Mouse (Mus musculus): Measurements from ENCODE around the gene Slc28a2. TPM values are rescaled to one million over a fixed set of nuclear protein-coding genes. Genes with fewer than 3 reads are reported as not detected.
"Not testable (repeated sequence)": the region's sequence is repeated elsewhere in the genome, so short reads cannot be mapped to it uniquely, and the experiment has no call there.

Slc28a2 gene
- polyA plus RNA-seq, 1 experiment from 2014 or later, result 67.7 TPM

DNA sequence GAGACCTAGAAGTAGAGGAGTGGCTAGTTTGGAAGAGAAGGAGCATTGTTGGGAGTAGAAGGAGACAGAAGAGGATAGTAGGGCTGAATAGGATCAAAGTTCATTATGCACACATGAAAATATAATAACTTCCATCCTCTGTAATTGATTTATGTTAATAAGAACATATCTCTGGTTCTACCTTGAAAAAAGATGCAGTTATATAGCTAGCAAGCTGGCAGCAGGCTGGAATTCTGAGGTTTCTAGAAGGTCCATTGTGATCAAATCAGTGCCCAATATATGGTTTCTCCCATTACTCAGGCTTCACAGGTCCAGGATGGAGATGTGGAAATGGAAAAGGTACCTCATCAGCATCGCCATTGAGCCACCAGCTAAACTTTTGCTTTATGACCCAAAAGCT is 58.4 kb downstream of the Slc28a2 start, which contains the start of gene Gm14085:
Gene Gm14085, plus strand, starts transcription at position 301 of the 400 bp plus-strand sequence.
- H3K4me1 ChIP-seq (replicated peaks; ENCODE audit: control insufficient read depth, insufficient read depth, low read length), result no peaks in the 10 kb centered on the region
- 98% methylated on average over 1 of the region's 1 CpGs for WGBS
- no peaks in the 10 kb centered on the region for H3K9me3 ChIP-seq (ENCODE audit: control insufficient read depth)
- H3K27me3 ChIP-seq (replicated peaks; ENCODE audit: control insufficient read depth, insufficient read depth, low read length), result no peaks in the 10 kb centered on the region
- H3K4me3 ChIP-seq (ENCODE audit: low read depth, low read length), result no peak within 1 kb of the TSS
- H3K27ac ChIP-seq (ENCODE audit: low read depth, low read length), result no peak within 1 kb of the TSS
- no peak for ATAC-seq
- H3K4me2 ChIP-seq (replicated peaks; ENCODE audit: low read depth), result no peak within 1 kb of the TSS
- no peak for TF ChIP-seq CTCF (IDR thresholded peaks at IDR 0.05; ENCODE audit: low read depth)
- no peaks in the 10 kb centered on the region for H3K36me3 ChIP-seq (ENCODE audit: control insufficient read depth, insufficient read depth)
- H3K9ac ChIP-seq (ENCODE audit: low read depth, low read length), result no peak within 1 kb of the TSS

- H3K9me3 ChIP-seq (ENCODE audit: control insufficient read depth); H3K4me3 ChIP-seq (ENCODE audit: low read depth, low read length); H3K9ac ChIP-seq (ENCODE audit: low read depth, low read length); H3K27me3 ChIP-seq (replicated peaks; ENCODE audit: control insufficient read depth, insufficient read depth, low read length); ATAC-seq; H3K27ac ChIP-seq (ENCODE audit: low read depth, low read length); H3K4me1 ChIP-seq (replicated peaks; ENCODE audit: control insufficient read depth, insufficient read depth, low read length); H3K36me3 ChIP-seq (ENCODE audit: control insufficient read depth, insufficient read depth); H3K4me2 ChIP-seq (replicated peaks; ENCODE audit: low read depth): not testable (repeated sequence)
- 13% methylated on average over 1 of the region's 3 CpGs for WGBS
These were observed 59.4 kb downstream of the Slc28a2 start for GRCm38 (mm10) chr2:122485654-122486053.

DNA sequence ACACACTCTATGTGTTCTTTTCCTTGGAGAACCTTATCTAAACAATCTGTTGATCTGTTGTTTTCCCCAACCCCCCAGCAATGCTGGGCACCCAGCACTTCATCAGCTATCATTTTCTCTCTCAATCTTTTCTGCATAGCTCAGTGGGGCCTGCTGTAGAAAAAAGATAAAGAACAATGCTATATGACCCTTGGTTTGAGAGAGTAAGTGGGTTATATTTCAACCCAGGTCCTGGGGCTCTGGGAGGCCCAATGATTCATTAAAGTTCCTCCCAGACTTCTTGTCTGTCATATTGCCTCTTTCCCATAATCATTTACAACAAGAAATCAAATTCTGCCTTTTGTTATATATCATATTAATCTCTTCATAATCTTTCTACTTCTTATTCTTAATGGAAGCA is 59.8 kb downstream of the Slc28a2 start:
- not testable (repeated sequence) for H3K27me3 ChIP-seq (replicated peaks; ENCODE audit: control insufficient read depth, insufficient read depth, low read length); H3K9ac ChIP-seq (ENCODE audit: low read depth, low read length); H3K4me1 ChIP-seq (replicated peaks; ENCODE audit: control insufficient read depth, insufficient read depth, low read length); H3K4me2 ChIP-seq (replicated peaks; ENCODE audit: low read depth); H3K27ac ChIP-seq (ENCODE audit: low read depth, low read length); H3K9me3 ChIP-seq (ENCODE audit: control insufficient read depth); H3K36me3 ChIP-seq (ENCODE audit: control insufficient read depth, insufficient read depth); H3K4me3 ChIP-seq (ENCODE audit: low read depth, low read length); ATAC-seq

DNA sequence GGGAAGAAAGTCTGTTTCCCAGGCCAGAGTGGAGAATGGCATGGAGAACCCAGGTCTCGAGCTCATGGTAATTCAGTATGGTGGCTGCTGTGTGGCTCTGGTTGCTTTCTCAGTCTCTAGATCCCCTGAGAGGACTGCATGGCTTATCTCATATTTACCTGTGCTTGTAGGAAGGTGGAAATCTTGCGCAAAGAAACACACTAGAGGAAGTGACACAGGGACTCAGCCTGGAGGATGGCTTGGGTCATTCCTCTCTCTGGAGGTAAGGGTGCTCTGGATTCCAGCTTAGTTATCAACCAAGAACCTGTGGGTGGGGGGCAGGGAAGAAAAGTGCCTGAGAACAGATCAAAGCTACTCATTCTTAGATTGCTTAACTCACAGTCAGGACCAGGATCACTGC is 60.4 kb downstream of the Slc28a2 start:
- ATAC-seq, result no peak
- no peak overlapping the region for H3K4me3 ChIP-seq (ENCODE audit: low read depth, low read length)
- H3K4me2 ChIP-seq (replicated peaks; ENCODE audit: low read depth), result no peak overlapping the region
- no peaks in the 10 kb centered on the region for H3K4me1 ChIP-seq (replicated peaks; ENCODE audit: control insufficient read depth, insufficient read depth, low read length)
- H3K36me3 ChIP-seq (ENCODE audit: control insufficient read depth, insufficient read depth), result no peaks in the 10 kb centered on the region
- no peak overlapping the region for H3K9ac ChIP-seq (ENCODE audit: low read depth, low read length)
- H3K9me3 ChIP-seq (ENCODE audit: control insufficient read depth), result no peaks in the 10 kb centered on the region
- no peak for TF ChIP-seq CTCF (IDR thresholded peaks at IDR 0.05; ENCODE audit: low read depth)
- 48% methylated on average over 2 of the region's 2 CpGs for WGBS
- H3K27ac ChIP-seq (ENCODE audit: low read depth, low read length), result no peak overlapping the region
- no peaks in the 10 kb centered on the region for H3K27me3 ChIP-seq (replicated peaks; ENCODE audit: control insufficient read depth, insufficient read depth, low read length)

Other genes with a start within 250 kb of the Slc28a2 start
- 0.04 and 0.05 TPM in 2 replicates for gene Patl2, start 240.3 kb upstream of the Slc28a2 start, polyA plus RNA-seq (2015; fragmentation: Nextera tagmentation; extraction: Ambion mirVana)
- gene Terb2, start 240.2 kb upstream of the Slc28a2 start, polyA plus RNA-seq (2015; fragmentation: Nextera tagmentation; extraction: Ambion mirVana), result not detected in 2 replicates
- 136 and 172 TPM in 2 replicates for gene Sord, start 191.7 kb upstream of the Slc28a2 start, polyA plus RNA-seq (2015; fragmentation: Nextera tagmentation; extraction: Ambion mirVana)
- gene Duox2, start 128.0 kb upstream of the Slc28a2 start, polyA plus RNA-seq (2015; fragmentation: Nextera tagmentation; extraction: Ambion mirVana), result 0.17 and 0.38 TPM in 2 replicates
- 0.83 and 1.5 TPM in 2 replicates for gene Duoxa2, start 127.6 kb upstream of the Slc28a2 start, polyA plus RNA-seq (2015; fragmentation: Nextera tagmentation; extraction: Ambion mirVana)
- gene Duoxa1, start 112.7 kb upstream of the Slc28a2 start, polyA plus RNA-seq (2015; fragmentation: Nextera tagmentation; extraction: Ambion mirVana), result not detected in 2 replicates
- gene Duox1, start 110.8 kb upstream of the Slc28a2 start, polyA plus RNA-seq (2015; fragmentation: Nextera tagmentation; extraction: Ambion mirVana), result 0.07 TPM in 1 of 2 replicates, not detected in the other
- 1.8 and 2.0 TPM in 2 replicates for gene Shf, start 57.3 kb upstream of the Slc28a2 start, polyA plus RNA-seq (2015; fragmentation: Nextera tagmentation; extraction: Ambion mirVana)
- 0.12 and 0.16 TPM in 2 replicates for gene Gm14085, start 58.5 kb downstream of the Slc28a2 start, polyA plus RNA-seq (2015; fragmentation: Nextera tagmentation; extraction: Ambion mirVana)
- 184 and 255 TPM in 2 replicates for gene Gatm, start 184.8 kb downstream of the Slc28a2 start, polyA plus RNA-seq (2015; fragmentation: Nextera tagmentation; extraction: Ambion mirVana)
- gene AA467197, start 210.5 kb downstream of the Slc28a2 start, polyA plus RNA-seq (2015; fragmentation: Nextera tagmentation; extraction: Ambion mirVana), result 31.7 and 38.4 TPM in 2 replicates